Mouse (Mus musculus) olfactory bulb, adult 2 months (tissue): Measurements from ENCODE around the gene Cdkn1c.

Experiments used
- CTCF ChIP-seq: fragments of 200-500 bp; IDR thresholded peaks from 2 replicates; pipeline ENCODE4 v1.5.1; 2012; ENCODE audit warnings: low read depth, mild to moderate bottlenecking, low read length, moderate library complexity; ENCODE audit not compliant: insufficient read depth
- POLR2A ChIP-seq: fragments of 200-500 bp; IDR thresholded peaks from 2 replicates; pipeline ENCODE4 v1.6.1; 2012; ENCODE audit warnings: mild to moderate bottlenecking, low read depth, low read length, moderate library complexity; ENCODE audit not compliant: insufficient read depth

- TF ChIP-seq CTCF (no peak), POLR2A (no peak)
These were observed 1.3 kb downstream of the Cdkn1c start for GRCm38 (mm10) chr7:143459332-143460211.
